Mouse (Mus musculus): ENCODE data around the gene Pqbp1. TPM values are rescaled to one million over a fixed set of nuclear protein-coding genes. Genes with fewer than 3 reads are reported as not detected.

The Pqbp1 gene
- polyA plus RNA-seq, 1 experiment from 2014 or later, result 80.1 TPM

GRCm38 (mm10) chrX:7854578-7854977 is 44.5 kb downstream of the Pqbp1 start:
- DNase-seq (ENCODE audit: low spot score), result peak; percentile 52
- no peaks in the 10 kb centered on the region for H3K36me3 ChIP-seq (ENCODE audit: insufficient read depth, low read length)
- WGBS, result 29% methylated on average over 2 of the region's 2 CpGs
- H3K27ac ChIP-seq (ENCODE audit: low read length), result no peak overlapping the region
- no peak for ATAC-seq
- H3K27me3 ChIP-seq (replicated peaks; ENCODE audit: insufficient read depth, low read length), result no peaks in the 10 kb centered on the region
- no peak overlapping the region for H3K4me2 ChIP-seq (replicated peaks; ENCODE audit: low read depth, low read length)
- no peak overlapping the region for H3K4me3 ChIP-seq (ENCODE audit: low read depth, low read length)
- H3K9me3 ChIP-seq (ENCODE audit: low read length), result no peaks in the 10 kb centered on the region
- TF ChIP-seq EP300 (IDR thresholded peaks at IDR 0.05) (no peak), CTCF (IDR thresholded peaks at IDR 0.05) (peak; percentile 67)
- H3K9ac ChIP-seq (replicated peaks; ENCODE audit: low read depth), result no peak overlapping the region
- no peaks in the 10 kb centered on the region for H3K4me1 ChIP-seq (ENCODE audit: insufficient read depth, low read depth, low read length)

DNA sequence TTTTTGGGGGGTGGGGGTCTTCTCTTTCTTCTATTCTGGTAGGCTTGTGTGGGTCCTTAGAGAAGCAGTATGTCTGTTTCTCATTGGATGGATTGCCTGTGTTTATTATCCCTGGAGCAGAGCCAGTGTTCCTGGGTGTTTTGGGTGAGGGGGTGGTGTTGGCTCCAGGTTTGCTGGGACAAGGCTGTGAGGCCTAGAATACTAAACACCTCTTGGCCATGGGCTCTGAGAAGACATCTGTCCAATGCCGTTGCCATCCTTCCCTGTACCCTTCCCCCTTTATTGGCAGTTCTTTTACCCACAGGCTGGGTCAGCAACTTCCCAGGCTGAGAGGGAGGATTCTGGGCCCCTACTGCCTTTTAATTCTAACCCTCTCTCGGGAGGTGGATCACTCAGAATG is 51.2 kb downstream of the Pqbp1 start:
- Histone ChIP-seq H3K4me1 (ENCODE audit: insufficient read depth, low read depth, low read length) (no peaks in the 10 kb centered on the region), H3K9me3 (ENCODE audit: low read length) (no peaks in the 10 kb centered on the region), H3K27ac (ENCODE audit: low read length) (no peak overlapping the region), H3K9ac (replicated peaks; ENCODE audit: low read depth) (no peak overlapping the region), H3K4me3 (ENCODE audit: low read depth, low read length) (no peak overlapping the region), H3K27me3 (replicated peaks; ENCODE audit: insufficient read depth, low read length) (no peaks in the 10 kb centered on the region), H3K36me3 (ENCODE audit: insufficient read depth, low read length) (no peaks in the 10 kb centered on the region), H3K4me2 (replicated peaks; ENCODE audit: low read depth, low read length) (no peak overlapping the region)
- DNase-seq (ENCODE audit: low spot score) (no peak), ATAC-seq (no peak)
- 83% methylated on average over 2 of the region's 2 CpGs for WGBS
- no peak for TF ChIP-seq CTCF (IDR thresholded peaks at IDR 0.05)
- no peak for TF ChIP-seq EP300 (IDR thresholded peaks at IDR 0.05)

Other genes starting within 250 kb of the Pqbp1 start
- gene Prickle3, start 242.0 kb downstream of the Pqbp1 start, polyA plus RNA-seq (2015; fragmentation: Nextera tagmentation; extraction: Ambion mirVana), result 6.5 and 6.9 TPM in 2 replicates
- 238 and 242 TPM in 2 replicates for gene Plp2, start 227.9 kb downstream of the Pqbp1 start, polyA plus RNA-seq (2015; fragmentation: Nextera tagmentation; extraction: Ambion mirVana)
- gene Magix, start 218.0 kb downstream of the Pqbp1 start, polyA plus RNA-seq (2015; fragmentation: Nextera tagmentation; extraction: Ambion mirVana), result 3.5 and 3.7 TPM in 2 replicates
- gene Gpkow, start 202.1 kb downstream of the Pqbp1 start, polyA plus RNA-seq (2015; fragmentation: Nextera tagmentation; extraction: Ambion mirVana), result 25.9 and 26.1 TPM in 2 replicates
- 202 and 222 TPM in 2 replicates for gene Wdr45, start 184.9 kb downstream of the Pqbp1 start, polyA plus RNA-seq (2015; fragmentation: Nextera tagmentation; extraction: Ambion mirVana)
- gene Gm45208, start 177.0 kb downstream of the Pqbp1 start, polyA plus RNA-seq (2015; fragmentation: Nextera tagmentation; extraction: Ambion mirVana), result 0.64 and 2.7 TPM in 2 replicates
- 18.3 and 18.8 TPM in 2 replicates for gene Praf2, start 170.8 kb downstream of the Pqbp1 start, polyA plus RNA-seq (2015; fragmentation: Nextera tagmentation; extraction: Ambion mirVana)
- gene Ccdc120, start 148.4 kb downstream of the Pqbp1 start, polyA plus RNA-seq (2015; fragmentation: Nextera tagmentation; extraction: Ambion mirVana), result 26.4 and 28.2 TPM in 2 replicates
- gene Tfe3, start 136.7 kb downstream of the Pqbp1 start, polyA plus RNA-seq (2015; fragmentation: Nextera tagmentation; extraction: Ambion mirVana), result 22.0 and 27.6 TPM in 2 replicates
- 22.1 and 25.6 TPM in 2 replicates for gene Gripap1, start 109.5 kb downstream of the Pqbp1 start, polyA plus RNA-seq (2015; fragmentation: Nextera tagmentation; extraction: Ambion mirVana)
- gene Kcnd1, start 77.0 kb downstream of the Pqbp1 start, polyA plus RNA-seq (2015; fragmentation: Nextera tagmentation; extraction: Ambion mirVana), result 0.30 and 0.41 TPM in 2 replicates
- gene Otud5, start 57.9 kb downstream of the Pqbp1 start, polyA plus RNA-seq (2015; fragmentation: Nextera tagmentation; extraction: Ambion mirVana), result 29.0 and 30.3 TPM in 2 replicates
- 5.5 and 7.0 TPM in 2 replicates for gene Pim2, start 21.0 kb downstream of the Pqbp1 start, polyA plus RNA-seq (2015; fragmentation: Nextera tagmentation; extraction: Ambion mirVana)
- gene Slc35a2, start 15.2 kb downstream of the Pqbp1 start, polyA plus RNA-seq (2015; fragmentation: Nextera tagmentation; extraction: Ambion mirVana), result 30.0 and 32.2 TPM in 2 replicates
- 82.3 and 88.9 TPM in 2 replicates for gene Timm17b, start 88 bp upstream of the Pqbp1 start, polyA plus RNA-seq (2015; fragmentation: Nextera tagmentation; extraction: Ambion mirVana)
- gene Gm10491, start 8.6 kb upstream of the Pqbp1 start, polyA plus RNA-seq (2015; fragmentation: Nextera tagmentation; extraction: Ambion mirVana), result not detected in 2 replicates
- not detected in 2 replicates for gene Gm10490, start 10.3 kb upstream of the Pqbp1 start, polyA plus RNA-seq (2015; fragmentation: Nextera tagmentation; extraction: Ambion mirVana)
- gene Pcsk1n, start 20.6 kb upstream of the Pqbp1 start, polyA plus RNA-seq (2015; fragmentation: Nextera tagmentation; extraction: Ambion mirVana), result 0.15 and 0.17 TPM in 2 replicates
- not detected in 2 replicates for gene Eras, start 29.3 kb upstream of the Pqbp1 start, polyA plus RNA-seq (2015; fragmentation: Nextera tagmentation; extraction: Ambion mirVana)
- gene Hdac6, start 48.6 kb upstream of the Pqbp1 start, polyA plus RNA-seq (2015; fragmentation: Nextera tagmentation; extraction: Ambion mirVana), result 7.2 and 7.5 TPM in 2 replicates
- gene Gata1, start 78.8 kb upstream of the Pqbp1 start, polyA plus RNA-seq (2015; fragmentation: Nextera tagmentation; extraction: Ambion mirVana), result 1.8 and 2.0 TPM in 2 replicates
- 0.68 TPM in 1 of 2 replicates, not detected in the other for gene Glod5, start 119.2 kb upstream of the Pqbp1 start, polyA plus RNA-seq (2015; fragmentation: Nextera tagmentation; extraction: Ambion mirVana)
- 13.2 and 13.6 TPM in 2 replicates for gene Suv39h1, start 175.5 kb upstream of the Pqbp1 start, polyA plus RNA-seq (2015; fragmentation: Nextera tagmentation; extraction: Ambion mirVana)
- 0.90 and 1.2 TPM in 2 replicates for gene Was, start 191.2 kb upstream of the Pqbp1 start, polyA plus RNA-seq (2015; fragmentation: Nextera tagmentation; extraction: Ambion mirVana)
- 18.4 and 18.9 TPM in 2 replicates for gene Wdr13, start 233.6 kb upstream of the Pqbp1 start, polyA plus RNA-seq (2015; fragmentation: Nextera tagmentation; extraction: Ambion mirVana)
- gene Rbm3, start 246.6 kb upstream of the Pqbp1 start, polyA plus RNA-seq (2015; fragmentation: Nextera tagmentation; extraction: Ambion mirVana), result 373 and 463 TPM in 2 replicates

All from lung, postnatal 0 days (tissue).